In the genomic region with DNA sequence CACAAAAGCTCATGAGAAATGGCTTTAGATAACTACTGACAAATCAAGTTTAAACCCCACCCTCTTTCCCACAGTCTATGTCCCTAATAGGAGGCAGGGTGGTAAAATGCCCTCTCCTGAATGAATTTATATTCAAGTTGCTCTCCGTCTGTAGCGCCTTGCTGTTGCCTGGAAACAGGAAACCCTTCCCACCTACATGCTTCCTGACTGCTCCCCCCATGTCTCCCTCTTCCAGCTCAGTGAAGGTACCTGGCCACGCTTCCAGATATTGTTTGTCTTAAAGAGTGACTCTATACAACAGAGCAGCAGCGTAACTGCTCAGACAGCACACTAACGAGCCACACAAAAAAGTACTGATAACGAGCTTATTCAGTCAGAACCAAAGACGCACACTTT, we compare ENCODE assay signal across 8 mouse cellular contexts. TPM values are rescaled to one million over a fixed set of nuclear protein-coding genes. Genes with fewer than 3 reads are reported as not detected.
DNase-seq lines count a peak whose midpoint lies in the region; ATAC-seq lines count a peak whose summit lies in the region.

No protein-coding gene starts in this region.

- peak overlapping the region; percentile 40 for H3K4me2 ChIP-seq in lung, embryonic 15.5 days
- peak overlapping the region; percentile 44 for H3K4me2 ChIP-seq in neural tube, embryonic 12.5 days (replicated peaks)

- H3K27me3 ChIP-seq in lung, embryonic 15.5 days = no peaks in the 10 kb centered on the region
- peaks cover 11% of the 10 kb centered on the region for H3K27me3 ChIP-seq in neural tube, embryonic 12.5 days (replicated peaks)

- H3K9ac ChIP-seq in lung, embryonic 15.5 days = no peak overlapping the region
- no peak overlapping the region for H3K9ac ChIP-seq in neural tube, embryonic 12.5 days

- no peak overlapping the region for H3K27ac ChIP-seq in lung, embryonic 15.5 days
- no peak overlapping the region for H3K27ac ChIP-seq in neural tube, embryonic 12.5 days

- ATAC-seq in lung, embryonic 15.5 days (ENCODE audit: borderline replicate concordance, extremely low read depth, low FRiP score, low TSS enrichment) = no peak; the same call in 1 of the 2 replicates
- peak; percentile 54; the same call in 1 of the 2 replicates for ATAC-seq in neural tube, embryonic 12.5 days (ENCODE audit: low FRiP score, low read depth)

- DNase-seq in lung, postnatal 10 days = no peak
- DNase-seq in frontal cortex, postnatal 10 days (ENCODE audit: low spot score in 2 of 2) = peak; percentile 14 to 16
- peak; percentile 17 to 20 for DNase-seq in layer of hippocampus, postnatal 10 days (ENCODE audit: low spot score in 2 of 2)
- DNase-seq in thymus, postnatal 4 days = no peak
- DNase-seq in adrenal gland, postnatal 36 days = no peak
- no peak for DNase-seq in c-Kit-positive CD71-positive TER-119-positive erythroid progenitor cells, embryonic 14.5 days (ENCODE audit: low spot score)

- H3K4me3 ChIP-seq in lung, embryonic 15.5 days = no peak overlapping the region
- no peak overlapping the region for H3K4me3 ChIP-seq in neural tube, embryonic 12.5 days

- 19% methylated on average over 7 of the region's 7 CpGs for WGBS in lung, embryonic 15.5 days
- WGBS in neural tube, embryonic 12.5 days = 28% methylated on average over 7 of the region's 7 CpGs

- H3K36me3 ChIP-seq in lung, embryonic 15.5 days = no peaks in the 10 kb centered on the region
- H3K36me3 ChIP-seq in neural tube, embryonic 12.5 days = no peaks in the 10 kb centered on the region

- peaks cover 9% of the 10 kb centered on the region for H3K4me1 ChIP-seq in lung, embryonic 15.5 days
- H3K4me1 ChIP-seq in neural tube, embryonic 12.5 days = peaks cover 14% of the 10 kb centered on the region; the same call in 1 of the 2 replicates

- no peaks in the 10 kb centered on the region for H3K9me3 ChIP-seq in lung, embryonic 15.5 days
- H3K9me3 ChIP-seq in neural tube, embryonic 12.5 days = no peaks in the 10 kb centered on the region

RNA-seq across cellular contexts. Expression of gene Bbx, which starts 50.8 kb away (rescaled TPM):
- polyA plus RNA-seq in lung, embryonic 15.5 days (2015; fragmentation: Nextera tagmentation; extraction: Ambion mirVana) = 43.2 and 48.3 TPM in 2 replicates
- 10 to 100 TPM; 12.1 to 14.1 TPM for total RNA-seq in layer of hippocampus, postnatal 10 days (2021)
- polyA plus RNA-seq in neural tube, embryonic 12.5 days (2016; fragmentation: Nextera tagmentation; extraction: Ambion mirVana) = 24.8 and 29.2 TPM in 2 replicates
- 10 to 100 TPM; 32.2 to 42.8 TPM for total RNA-seq in adrenal gland, postnatal 36 days (2021)

Comparison
In these comparisons a context has a peak if more than half of its experiments do, and no peak if none do; other contexts are left out.
1. DNase-seq: peak in frontal cortex, postnatal 10 days (2 of 2) and layer of hippocampus, postnatal 10 days (2 of 2); none in lung, postnatal 10 days (single experiment), thymus, postnatal 4 days (single experiment), adrenal gland, postnatal 36 days (0 of 2) and c-Kit-positive CD71-positive TER-119-positive erythroid progenitor cells, embryonic 14.5 days (single experiment).